Comparison of ENCODE assay signal across 11 mouse cellular contexts in genomic region chr1:176946031-176946795, GRCm38 (mm10).
DNase-seq lines count a peak whose midpoint lies in the region; ATAC-seq and TF ChIP-seq lines count a peak whose summit lies in the region.
"Had no signal": no experiment of that assay in that cellular context is flagged by ENCODE, and none has a peak within 500 bp of the region (broad histone marks: within the 10 kb centered on the region; RNA-seq: fewer than 3 reads in every experiment).

No protein-coding gene starts in this region.

- no peak overlapping the region for H3K4me2 ChIP-seq in hindbrain, embryonic 16.5 days (ENCODE audit: low read length)
- H3K4me2 ChIP-seq in neural tube, embryonic 14.5 days (ENCODE audit: low read depth, low read length), result peak overlapping the region; percentile 6; the same call in 1 of the 2 replicates
- no peak overlapping the region for H3K4me2 ChIP-seq in stomach, postnatal 0 days (replicated peaks; ENCODE audit: low read depth)
- H3K4me2 ChIP-seq: liver, embryonic 15.5 days had no signal

- TF ChIP-seq EP300 in stomach, postnatal 0 days (optimal IDR thresholded peaks at IDR 0.05), result no peak

- ATAC-seq in hindbrain, embryonic 16.5 days, result peak; percentile 68
- peak; percentile 55; the same call in 1 of the 2 replicates for ATAC-seq in neural tube, embryonic 14.5 days (ENCODE audit: low read depth)
- ATAC-seq in stomach, postnatal 0 days (ENCODE audit: low FRiP score, low TSS enrichment), result no peak

- H3K36me3 ChIP-seq in hindbrain, embryonic 16.5 days (ENCODE audit: control insufficient read depth, insufficient read depth, low read length), result no peaks in the 10 kb centered on the region
- no peaks in the 10 kb centered on the region for H3K36me3 ChIP-seq in neural tube, embryonic 14.5 days (ENCODE audit: control insufficient read depth, insufficient read depth, low read length)
- H3K36me3 ChIP-seq in stomach, postnatal 0 days (ENCODE audit: control insufficient read depth, insufficient read depth, low read length), result no peaks in the 10 kb centered on the region
- H3K36me3 ChIP-seq: liver, embryonic 15.5 days had no signal

- H3K27ac ChIP-seq in hindbrain, embryonic 16.5 days (ENCODE audit: low read depth, low read length), result peak overlapping the region; percentile 33
- peak overlapping the region; percentile 48 for H3K27ac ChIP-seq in neural tube, embryonic 14.5 days (ENCODE audit: low read depth, low read length)
- H3K27ac ChIP-seq in stomach, postnatal 0 days (replicated peaks), result no peak overlapping the region
- H3K27ac ChIP-seq: liver, embryonic 15.5 days had no signal

- 50% methylated on average over 11 of the region's 11 CpGs for WGBS in hindbrain, embryonic 16.5 days
- 61% methylated on average over 11 of the region's 11 CpGs for WGBS in neural tube, embryonic 14.5 days
- WGBS in stomach, postnatal 0 days, result 77% methylated on average over 11 of the region's 11 CpGs

- peaks cover 9% of the 10 kb centered on the region for H3K4me1 ChIP-seq in hindbrain, embryonic 16.5 days (ENCODE audit: control insufficient read depth, insufficient read depth, low read depth, low read length)
- 0 out of 2 replicates have a peak, but pooled peaks cover 2% of the 10 kb centered on the region for H3K4me1 ChIP-seq in neural tube, embryonic 14.5 days (ENCODE audit: control insufficient read depth, insufficient read depth, low read length)
- no peaks in the 10 kb centered on the region for H3K4me1 ChIP-seq in stomach, postnatal 0 days (replicated peaks; ENCODE audit: control insufficient read depth, insufficient read depth)

- TF ChIP-seq CTCF in stomach, postnatal 0 days (IDR thresholded peaks at IDR 0.05; ENCODE audit: low read depth), result no peak

- peak; percentile 32 for DNase-seq in layer of hippocampus, adult 11-12 months (ENCODE audit: low spot score)
- no peak for DNase-seq in layer of hippocampus, postnatal 36 days
- DNase-seq in cerebellum, adult 8-10 months, result peak; percentile 59
- DNase-seq in embryo, embryonic 10 days (ENCODE audit: low spot score), result no peak
- no peak for DNase-seq in urinary bladder, adult 18-20 months (ENCODE audit: low spot score in 2 of 2)
- no peak for DNase-seq in stomach, postnatal 0 days (ENCODE audit: low spot score)
- DNase-seq: kidney, adult 18-20 months had no signal

- H3K9ac ChIP-seq in hindbrain, embryonic 16.5 days (ENCODE audit: low read depth, low read length), result no peak overlapping the region
- H3K9ac ChIP-seq in neural tube, embryonic 14.5 days (replicated peaks; ENCODE audit: low read depth, low read length), result no peak overlapping the region
- no peak overlapping the region for H3K9ac ChIP-seq in stomach, postnatal 0 days (ENCODE audit: low read length)
- H3K9ac ChIP-seq: liver, embryonic 15.5 days had no signal

- H3K4me3 ChIP-seq in hindbrain, embryonic 16.5 days (ENCODE audit: low read length), result no peak overlapping the region
- H3K4me3 ChIP-seq in neural tube, embryonic 14.5 days (ENCODE audit: low read depth, low read length), result no peak overlapping the region
- H3K4me3 ChIP-seq in stomach, postnatal 0 days (ENCODE audit: low read depth, low read length), result no peak overlapping the region
- H3K4me3 ChIP-seq: erythroblast, embryonic 14.5 days; liver, embryonic 15.5 days had no signal

- H3K9me3 ChIP-seq in hindbrain, embryonic 16.5 days (ENCODE audit: control insufficient read depth, low read length), result no peaks in the 10 kb centered on the region
- no peaks in the 10 kb centered on the region for H3K9me3 ChIP-seq in neural tube, embryonic 14.5 days (ENCODE audit: control insufficient read depth, low read length)
- H3K9me3 ChIP-seq in stomach, postnatal 0 days (ENCODE audit: control insufficient read depth, low read length), result no peaks in the 10 kb centered on the region
- H3K9me3 ChIP-seq: liver, embryonic 15.5 days had no signal

- no peaks in the 10 kb centered on the region for H3K27me3 ChIP-seq in hindbrain, embryonic 16.5 days (replicated peaks; ENCODE audit: control insufficient read depth, insufficient read depth, low read length)
- no peaks in the 10 kb centered on the region for H3K27me3 ChIP-seq in neural tube, embryonic 14.5 days (ENCODE audit: control insufficient read depth, insufficient read depth, low read length)
- H3K27me3 ChIP-seq in stomach, postnatal 0 days (ENCODE audit: control insufficient read depth, insufficient read depth, low read length), result no peaks in the 10 kb centered on the region
- H3K27me3 ChIP-seq: liver, embryonic 15.5 days had no signal

Comparison
In these comparisons a context has a peak if more than half of its experiments do, and no peak if none do; other contexts are left out.
1. DNase-seq: peak in layer of hippocampus, adult 11-12 months (single experiment) and cerebellum, adult 8-10 months (single experiment); none in layer of hippocampus, postnatal 36 days (0 of 2), embryo, embryonic 10 days (single experiment), urinary bladder, adult 18-20 months (0 of 2) and stomach, postnatal 0 days (single experiment).